Mouse (Mus musculus) kidney, adult 2 months (tissue): ENCODE results near the gene Fam181a.

Experiments
- CTCF ChIP-seq: fragments of 200-500 bp; conservative IDR thresholded peaks from 2 replicates; pipeline ENCODE4 v1.5.1; 2011; ENCODE audit warnings: low read depth, mild to moderate bottlenecking, control low read depth, low read length, moderate library complexity, mixed read lengths; ENCODE audit not compliant: insufficient read depth, insufficient read length
- POLR2A ChIP-seq: fragments of 200-500 bp; IDR thresholded peaks from one replicate; pipeline ENCODE4 v1.6.1; 2011; ENCODE audit warnings: low read depth, low read length, control low read depth

DNA sequence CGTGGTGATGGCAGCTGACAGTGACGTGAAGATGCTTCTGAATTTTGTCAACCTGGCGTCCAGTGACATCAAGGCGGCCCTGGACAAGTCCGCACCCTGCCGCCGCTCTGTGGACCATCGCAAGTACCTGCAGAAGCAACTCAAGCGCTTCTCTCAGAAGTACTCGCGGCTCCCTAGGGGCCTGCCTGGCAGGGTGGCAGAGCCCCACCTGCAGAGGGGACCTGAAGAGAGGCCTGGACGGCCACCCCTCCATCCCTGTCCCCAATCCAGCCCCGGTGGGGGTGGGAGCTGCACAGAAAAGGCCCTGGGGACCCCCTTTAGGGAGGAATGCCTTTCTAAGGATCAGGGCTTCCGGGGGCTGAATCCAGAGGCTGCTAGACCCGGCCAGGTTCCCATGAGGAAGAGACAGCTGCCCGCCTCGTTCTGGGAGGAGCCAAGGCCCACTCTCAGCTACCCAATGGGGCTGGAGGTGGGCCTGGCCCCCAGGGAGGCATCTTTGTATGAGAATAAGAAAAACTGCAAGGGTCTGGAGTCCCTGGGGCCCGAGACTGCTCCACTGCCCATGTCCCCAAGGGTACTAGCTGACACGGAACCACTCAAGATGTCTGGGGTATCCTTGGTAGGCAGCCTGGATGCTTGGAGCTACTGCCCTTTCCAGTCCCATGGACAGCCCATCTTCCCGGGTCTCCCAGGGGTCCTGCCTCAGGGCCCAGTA is 5.2 kb downstream of the Fam181a start:
- no peak for TF ChIP-seq CTCF
- no peak for TF ChIP-seq POLR2A
